Mouse (Mus musculus) urinary bladder, postnatal 36 days (tissue): ENCODE results near the gene Arhgap33.
"Not testable (repeated sequence)": the region's sequence is repeated elsewhere in the genome, so short reads cannot be mapped to it uniquely, and the experiment has no call there.

Experiments used
- DNase-seq, 2 experiments: peaks; one replicate each; pipeline ENCODE4 v3.0.0; 2022; ENCODE audit warnings: low spot score in 2 of 2, mixed read lengths in 1 of 2

The Arhgap33 gene

DNA sequence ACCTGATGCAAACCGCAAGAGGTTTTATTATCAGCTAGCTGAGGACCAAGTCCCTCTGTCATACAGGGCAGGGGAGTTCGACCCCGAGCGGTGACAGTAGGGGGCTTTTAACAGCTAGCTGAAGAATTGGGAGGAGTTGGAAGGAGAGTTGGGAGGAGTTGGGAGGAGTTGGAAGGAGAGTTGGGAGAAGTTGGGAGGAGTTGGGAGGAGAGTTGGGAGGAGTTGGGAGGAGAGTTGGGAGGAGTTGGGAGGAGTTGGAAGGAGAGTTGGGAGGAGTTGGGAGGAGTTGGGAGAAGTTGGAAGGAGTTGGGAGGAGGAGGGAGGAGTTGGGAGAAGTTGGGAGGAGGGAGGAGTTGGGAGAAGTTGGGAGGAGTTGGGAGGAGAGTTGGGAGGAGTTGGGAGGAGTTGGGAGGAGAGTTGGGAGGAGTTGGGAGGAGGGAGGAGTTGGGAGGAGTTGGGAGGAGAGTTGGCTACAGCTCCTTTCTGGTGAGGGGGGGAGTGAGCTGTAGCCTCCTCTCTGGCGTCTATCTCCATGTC is 39.3 kb downstream of the Arhgap33 start:
- not testable (repeated sequence) for DNase-seq

GRCm38 (mm10) chr7:30493401-30493931 is 41.4 kb downstream of the Arhgap33 start, which contains the start of gene Prodh2:
Gene Prodh2, plus strand, starts transcription at chr7:30493622.
- DNase-seq: no peak

GRCm38 (mm10) chr7:30492765-30493164 is 42.1 kb downstream of the Arhgap33 start:
- DNase-seq: peak; percentile 48 to 76

- DNase-seq: no peak
Observed at GRCm38 (mm10) chr7:30490957-30491307, 43.9 kb downstream of the Arhgap33 start.

DNA sequence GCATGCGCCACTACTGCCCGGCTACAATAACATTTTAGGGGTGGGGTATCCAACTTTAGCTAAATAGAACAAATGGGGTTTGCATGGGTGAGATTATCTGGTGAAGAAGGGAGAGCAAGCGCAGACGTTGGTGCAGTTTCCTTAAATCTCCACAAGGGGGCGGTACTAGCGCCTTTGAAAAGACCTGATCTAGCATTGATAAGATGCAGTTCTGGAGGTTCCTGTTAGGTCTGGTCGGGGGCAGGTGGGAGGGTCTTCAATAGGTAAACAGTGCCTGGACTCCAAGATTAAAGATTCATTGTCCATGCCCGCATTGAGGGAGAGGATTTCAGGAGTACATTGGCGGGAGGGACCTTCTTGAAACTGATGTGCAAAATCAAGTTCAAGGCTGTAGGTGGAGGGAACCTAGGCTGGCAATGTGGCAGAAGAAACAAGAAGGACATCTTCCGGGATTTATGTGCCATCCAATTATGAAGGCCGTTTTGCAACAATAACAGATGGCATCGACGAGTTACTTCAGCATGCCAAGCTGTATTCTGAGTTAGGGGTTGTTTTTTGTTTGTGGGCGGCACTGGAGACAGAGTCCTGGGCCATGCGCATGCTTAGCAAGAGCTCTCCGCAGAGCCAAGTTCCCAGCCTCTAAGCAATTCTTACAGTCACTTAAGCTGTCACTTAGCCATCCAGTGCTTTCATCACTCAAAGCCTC is 44.5 kb downstream of the Arhgap33 start:
- peak in 1 of 2 experiments; percentile 12 for DNase-seq

GRCm38 (mm10) chr7:30484250-30484649 is 50.6 kb downstream of the Arhgap33 start:
- no peak for DNase-seq

DNA sequence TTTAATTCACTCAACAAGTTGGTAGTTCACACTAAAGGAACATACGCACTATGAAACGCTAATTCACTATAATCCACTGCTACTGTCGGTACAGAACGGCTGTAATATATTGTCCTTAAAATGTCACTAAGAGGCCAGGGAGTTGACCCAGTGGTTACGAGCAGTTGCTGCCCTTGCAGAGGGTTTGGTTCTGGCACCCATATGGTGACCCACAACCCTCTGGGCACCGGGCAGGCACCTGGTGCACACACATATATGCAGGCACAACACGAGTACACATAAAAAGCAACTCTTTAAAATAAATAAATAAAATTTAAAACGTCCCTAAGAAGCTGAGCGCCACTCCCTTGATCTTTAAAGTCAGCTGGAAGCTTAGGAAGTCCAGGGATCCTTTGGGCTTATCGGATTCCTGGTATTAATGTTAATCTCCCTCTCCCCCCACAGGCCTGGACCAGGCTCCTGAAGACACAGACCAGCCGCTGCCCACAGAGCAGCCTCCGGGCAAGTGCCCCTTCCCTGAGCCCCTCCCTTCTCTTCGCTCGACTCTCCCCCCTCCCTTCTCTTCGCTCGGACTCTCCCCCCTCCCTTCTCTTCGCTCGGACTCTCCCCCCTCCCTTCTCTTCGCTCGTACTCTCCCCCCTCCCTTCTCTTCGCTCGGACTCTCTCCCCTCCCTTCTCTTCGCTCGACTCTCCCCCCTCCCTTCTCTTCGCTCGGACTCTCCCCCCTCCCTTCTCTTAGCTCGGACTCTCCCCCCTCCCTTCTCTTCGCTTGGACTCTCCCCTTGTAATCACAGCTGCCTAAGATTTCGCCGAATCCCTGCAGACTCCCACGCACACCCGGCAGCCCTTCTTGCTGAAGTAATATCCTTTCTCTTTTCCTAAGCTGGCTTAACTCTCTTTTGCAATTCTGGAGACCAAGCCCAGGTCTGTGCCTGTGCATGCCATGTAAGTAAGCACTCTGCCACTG is 57.2 kb downstream of the Arhgap33 start:
- DNase-seq: no peak

DNA sequence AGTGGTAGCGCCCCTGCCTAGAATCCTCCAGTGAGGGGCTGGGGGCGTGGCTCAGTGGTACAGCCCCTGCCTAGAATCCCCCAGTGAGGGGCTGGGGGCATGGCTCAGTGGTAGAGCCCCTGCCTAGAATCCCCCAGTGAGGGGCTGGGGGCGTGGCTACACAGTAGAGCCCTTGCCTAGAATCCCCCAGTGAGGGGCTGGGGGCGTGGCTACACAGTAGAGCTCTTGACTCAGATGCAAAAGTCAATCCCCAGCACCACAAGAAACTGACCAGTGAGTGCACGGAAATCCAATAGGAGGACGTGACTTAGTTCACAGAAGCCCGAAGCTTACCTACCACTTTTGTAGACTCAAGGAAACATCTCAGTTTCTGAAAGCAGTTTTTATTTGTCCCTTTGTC is 58.7 kb downstream of the Arhgap33 start:
- not testable (repeated sequence) for DNase-seq

- no peak for DNase-seq
Observed at GRCm38 (mm10) chr7:30474999-30475398, 59.9 kb downstream of the Arhgap33 start.

GRCm38 (mm10) chr7:30472411-30472810 is 62.4 kb downstream of the Arhgap33 start:
- no peak for DNase-seq
